Mouse (Mus musculus) hematopoietic stem cell, adult 5-6 weeks (primary cell): ENCODE measurements around the gene Eif1ad. TPM values are rescaled to one million over a fixed set of nuclear protein-coding genes. Genes with fewer than 3 reads are reported as not detected.
A peak's percentile ranks its signal among the peaks of the same experiment; 100 is the strongest.
"Not testable (repeated sequence)": the region's sequence is repeated elsewhere in the genome, so short reads cannot be mapped to it uniquely, and the experiment has no call there.

ENCODE experiments used
- ATAC-seq, 2 experiments: fragments of 125-278 bp in 1 of 2; replicated peaks in 1 of 2; 2 replicates each; pipeline ENCODE4 v1.8.0; 2016 to 2017; ENCODE audit warnings: inconsistent platforms in 2 of 2, mild to moderate bottlenecking in 2 of 2, moderate number of reproducible peaks in 2 of 2, low read depth in 1 of 2, moderate TSS enrichment in 1 of 2; ENCODE audit not compliant: low FRiP score in 2 of 2, poor library complexity in 2 of 2, severe bottlenecking in 2 of 2, insufficient read depth in 1 of 2, low TSS enrichment in 1 of 2
- total RNA-seq: library from RNA; stranded (forward); fragments of 172-1452, 232-1000 nt; gene quantifications from 2 replicates; pipeline ENCODE4 v1.2.3, GENCODE M21; 2017

Gene Eif1ad
- total RNA-seq, result 38.1 and 49.7 TPM in 2 replicates

DNA sequence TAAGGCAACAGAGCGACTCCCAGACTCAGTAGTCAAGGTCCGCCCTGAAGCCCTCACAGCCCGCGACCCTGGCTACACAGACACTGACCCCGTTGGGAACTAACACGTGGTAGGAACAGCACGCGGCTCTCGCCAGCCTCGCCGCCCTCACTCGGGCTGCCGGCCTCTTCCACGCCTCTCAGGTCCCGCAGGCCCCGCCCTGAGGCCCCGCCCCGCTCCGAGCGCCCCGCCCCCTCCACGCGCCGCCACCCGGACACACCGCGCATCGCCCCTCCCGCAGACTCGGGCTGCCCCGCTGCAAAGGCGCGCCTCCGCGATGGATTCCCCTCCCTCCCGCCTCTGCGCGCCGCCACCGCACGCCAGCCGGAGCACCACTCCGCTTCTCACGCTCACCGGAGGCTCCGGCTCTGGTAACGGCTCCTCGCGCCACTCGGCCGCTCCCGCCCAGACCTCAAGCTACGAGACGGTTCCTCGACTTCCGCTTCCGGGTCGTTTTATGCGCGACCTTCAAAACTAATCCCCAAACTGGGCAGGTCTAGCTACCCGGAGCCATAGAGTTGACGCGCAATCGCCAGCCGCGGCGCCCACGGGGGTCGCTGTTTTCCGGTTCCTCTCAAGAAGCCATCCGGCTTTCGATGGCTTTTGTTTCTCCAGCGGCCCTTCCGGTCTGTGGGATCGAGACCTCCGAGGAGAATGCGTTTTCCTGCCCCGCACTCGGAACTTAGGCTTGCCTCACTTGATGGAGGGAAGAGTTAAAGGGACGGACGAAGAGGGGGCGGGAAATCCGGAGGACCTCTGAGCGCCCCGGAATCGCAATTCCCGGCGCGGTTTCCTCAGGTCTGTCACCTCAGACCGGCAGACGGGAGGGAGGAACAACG is at the start of gene Eif1ad:
TSS of gene Eif1ad (plus strand) at position 567 of the 878 bp plus-strand sequence.
- peak; percentile 83 for ATAC-seq

DNA sequence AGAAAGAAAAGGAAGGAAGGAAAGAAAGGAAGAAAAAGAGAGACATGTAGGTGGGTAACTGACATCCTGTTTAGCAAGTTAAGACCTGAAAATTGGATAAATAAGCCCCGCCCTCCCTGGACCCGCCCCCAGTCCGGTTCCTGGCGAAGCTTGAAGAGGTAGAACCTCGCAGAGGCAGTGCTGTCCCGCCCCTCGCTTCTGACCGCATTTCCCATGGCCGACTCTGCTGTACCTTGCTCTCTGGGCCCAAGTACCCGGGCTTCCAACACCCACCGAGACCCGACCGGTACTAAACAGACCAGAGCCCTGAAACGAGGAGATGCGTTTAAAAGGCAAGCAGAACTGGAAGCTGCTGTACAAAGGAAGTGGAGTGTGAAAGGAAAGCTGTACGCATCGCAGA is 42.7 kb upstream of the Eif1ad start:
- ATAC-seq, result peak in 1 of 2 experiments; percentile 53; a peak in 1 of 4 replicates

DNA sequence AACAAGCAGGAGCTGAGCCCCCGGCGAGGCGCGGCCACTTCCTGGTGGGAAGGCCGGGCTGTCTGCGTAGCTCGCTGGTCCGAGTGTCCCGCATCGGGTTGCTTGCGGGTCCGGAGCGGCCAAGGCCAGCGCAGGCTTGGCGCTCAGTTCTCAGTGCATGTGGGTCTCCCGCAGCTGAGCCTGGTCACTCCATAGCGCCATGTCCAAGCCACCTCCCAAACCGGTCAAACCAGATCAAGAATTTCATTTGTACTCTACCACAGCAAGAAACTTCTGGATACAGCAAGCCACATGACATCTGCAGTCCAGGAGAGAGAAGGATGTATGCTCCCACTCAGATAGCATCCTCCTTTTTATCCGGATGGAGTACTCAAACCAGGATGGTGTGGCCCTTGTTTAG is 38.6 kb upstream of the Eif1ad start:
- no peak for ATAC-seq

GRCm38 (mm10) chr19:5334741-5335140 is 31.8 kb upstream of the Eif1ad start:
- no peak for ATAC-seq

- no peak for ATAC-seq
Observed at GRCm38 (mm10) chr19:5335441-5335840, 31.1 kb upstream of the Eif1ad start, which contains the start of gene Catsper1. Gene Catsper1 (plus strand): TSS chr19:5335741.

GRCm38 (mm10) chr19:5337975-5338374 is 28.6 kb upstream of the Eif1ad start:
- ATAC-seq, result peak; percentile 67 to 75

DNA sequence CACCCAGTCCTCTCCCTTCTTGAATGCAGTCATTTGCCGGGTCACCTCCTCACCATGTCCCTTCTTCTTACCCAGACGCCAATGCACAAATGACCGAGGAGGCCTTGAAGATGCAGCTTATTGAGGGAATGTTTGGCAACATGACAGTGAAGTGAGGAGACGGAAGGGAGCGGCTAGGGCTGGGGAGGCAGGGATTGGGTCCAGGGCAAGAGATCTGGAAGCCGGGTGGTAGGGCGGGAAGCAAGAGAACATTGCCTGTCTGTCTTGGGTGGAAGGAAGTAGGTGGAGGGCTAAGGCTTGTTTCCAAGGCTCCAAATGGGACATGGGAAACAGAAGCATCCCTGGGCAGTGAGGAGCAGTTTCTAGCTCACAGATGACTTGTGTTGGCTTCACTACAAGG is 25.2 kb upstream of the Eif1ad start:
- no peak for ATAC-seq

GRCm38 (mm10) chr19:5345297-5346131 is 21.0 kb upstream of the Eif1ad start:
- ATAC-seq, result no peak

DNA sequence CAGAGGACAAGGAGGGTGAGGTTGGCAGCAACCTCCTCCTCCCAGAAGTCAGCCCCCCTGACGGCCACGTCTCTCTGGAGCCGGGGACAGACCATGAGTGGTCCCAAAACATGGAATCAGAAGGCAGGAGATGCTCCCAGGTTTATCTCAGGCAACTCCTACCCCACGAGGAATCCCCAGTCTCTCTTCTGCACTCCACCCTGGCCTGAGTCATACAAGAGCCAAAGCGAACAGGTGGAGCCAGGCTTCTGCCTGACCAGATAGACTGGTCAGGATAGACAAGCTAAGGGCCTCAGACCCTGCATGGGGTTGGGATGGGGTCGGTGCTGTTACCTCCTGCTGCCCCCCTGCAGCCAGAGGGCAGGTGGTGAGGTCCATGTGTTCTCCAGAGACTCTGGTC is 18.5 kb upstream of the Eif1ad start:
- ATAC-seq, result no peak

GRCm38 (mm10) chr19:5348526-5349501 is 17.7 kb upstream of the Eif1ad start:
- peak; percentile 40 to 76; a peak in 3 of 4 replicates for ATAC-seq

DNA sequence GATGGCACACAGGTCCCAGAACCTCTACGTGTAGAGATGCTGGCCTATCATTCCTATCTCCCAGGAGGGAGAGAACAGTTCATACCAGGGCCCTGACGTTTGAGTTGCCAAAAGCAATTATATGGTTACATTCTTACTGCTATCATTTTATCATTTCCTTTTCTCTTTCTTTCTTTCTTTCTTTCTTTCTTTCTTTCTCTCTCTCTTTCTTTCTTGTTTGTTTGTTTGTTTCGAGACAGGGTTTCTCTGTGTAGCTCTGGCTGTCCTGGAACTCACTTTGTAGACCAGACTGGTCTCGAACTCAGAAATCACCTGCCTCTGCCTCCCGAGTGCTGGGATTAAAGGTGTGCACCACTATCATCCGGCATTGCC is 17.1 kb upstream of the Eif1ad start, which contains the start of gene Cst6:
TSS of gene Cst6 (minus strand) at position 73 of the 372 bp plus-strand sequence.
- not testable (repeated sequence) for ATAC-seq

DNA sequence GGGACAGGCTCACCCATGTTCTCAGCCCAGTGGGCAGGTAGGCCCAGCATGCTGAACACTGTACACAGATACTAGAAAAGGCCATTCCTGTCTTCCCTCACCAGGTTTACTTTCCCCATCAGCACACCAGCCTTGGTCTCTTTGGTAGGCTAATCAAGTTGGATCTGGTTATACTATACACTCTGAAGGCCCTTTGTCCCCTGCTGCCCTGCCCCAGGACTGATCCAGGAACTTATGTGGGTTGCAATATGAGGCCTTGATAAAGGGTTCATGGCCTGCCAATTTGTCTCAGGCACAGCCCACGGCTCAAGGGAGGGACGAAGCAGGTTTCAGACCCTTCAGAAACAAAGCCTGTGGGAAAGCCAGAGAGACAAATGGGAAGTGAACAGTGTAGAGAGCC is 12.9 kb upstream of the Eif1ad start:
- ATAC-seq, result no peak

DNA sequence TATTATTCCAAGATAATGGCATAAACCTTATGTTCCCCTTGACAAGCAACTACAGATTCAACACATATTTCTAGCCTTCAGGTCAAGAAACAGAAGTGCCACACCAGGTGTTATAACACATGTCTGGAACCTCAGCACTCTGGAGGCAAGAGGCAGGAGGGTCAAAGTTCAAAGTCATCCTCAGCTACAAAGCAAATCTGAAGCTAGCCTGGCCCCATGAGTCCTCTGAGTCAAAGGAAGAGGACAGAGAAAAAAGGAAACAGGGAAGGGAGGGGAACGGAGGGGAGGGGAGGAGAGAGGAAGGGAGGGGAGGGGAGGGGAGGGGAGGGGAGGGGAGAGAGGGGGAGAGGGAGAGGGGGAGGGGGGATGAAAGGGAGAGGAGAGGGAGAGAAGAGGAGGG is 10.5 kb upstream of the Eif1ad start:
- ATAC-seq, result no peak

DNA sequence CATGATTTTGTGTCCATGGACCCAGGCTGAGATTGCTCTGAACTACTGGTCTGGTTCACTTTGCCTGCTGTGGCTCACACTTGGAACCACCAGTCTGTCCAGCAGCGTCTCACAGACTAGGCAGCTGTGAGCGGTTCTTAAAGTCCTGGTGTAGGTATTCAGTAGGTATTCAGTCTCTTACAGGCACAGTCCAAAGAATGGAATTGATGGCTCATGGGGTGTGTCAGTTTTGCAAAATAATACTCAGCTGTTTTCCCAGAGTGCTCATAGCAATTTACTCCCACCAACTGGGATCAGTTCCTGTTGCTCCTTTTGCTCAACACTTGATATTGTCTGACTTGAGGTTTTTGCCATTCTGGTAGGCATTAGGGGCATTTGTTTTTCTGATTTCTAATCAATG is 4.4 kb upstream of the Eif1ad start:
- ATAC-seq, result no peak

DNA sequence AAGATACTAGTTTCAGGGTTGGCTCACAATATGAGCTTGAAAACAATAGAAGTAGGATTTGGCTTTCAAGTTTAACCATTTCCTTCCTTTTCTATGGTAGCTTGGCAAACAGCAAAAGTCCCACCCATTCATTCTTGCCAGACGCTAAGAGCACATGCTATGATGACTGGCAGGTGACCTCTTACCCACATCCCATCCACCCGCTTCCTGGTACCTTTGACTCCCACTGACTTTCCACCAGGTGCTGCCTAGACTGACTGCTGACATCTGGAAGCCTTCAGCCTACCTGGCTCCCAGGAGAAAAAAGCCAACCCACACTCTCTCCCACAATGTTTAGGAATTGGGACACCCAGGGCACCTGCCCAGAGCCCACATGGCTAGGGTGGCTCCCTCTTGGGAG is 2.4 kb upstream of the Eif1ad start:
- ATAC-seq, result no peak

GRCm38 (mm10) chr19:5365751-5366150 is 790 bp upstream of the Eif1ad start:
- no peak for ATAC-seq

GRCm38 (mm10) chr19:5367053-5367359 is 465 bp downstream of the Eif1ad start, which contains the start of gene Banf1:
Gene Banf1 (minus strand): TSS chr19:5367168.
- ATAC-seq, result peak in 1 of 2 experiments; percentile 12; a peak in 1 of 4 replicates
